Mouse (Mus musculus) MEL (cell line): ENCODE data around the gene Gls2. TPM values are rescaled to one million over a fixed set of nuclear protein-coding genes. Genes with fewer than 3 reads are reported as not detected.

Source experiments
- DNase-seq: peaks from one replicate; pipeline ENCODE4 v3.0.0; 2011; ENCODE audit warnings: low read depth, low spot score
- H3K27ac ChIP-seq: 2 replicates; pipeline ENCODE4 v1.5.1; 2012; ENCODE audit warnings: low read depth, mild to moderate bottlenecking, control low read depth, low read length, moderate library complexity; ENCODE audit not compliant: control insufficient read depth
- H3K27me3 ChIP-seq, 2 experiments: fragments of 150-350 bp in 1 of 2; sonication (generic) in 1 of 2; 2 replicates each; pipeline ENCODE4 v1.6.1; 2012; ENCODE audit warnings: low read length in 2 of 2, mild to moderate bottlenecking in 2 of 2, improper control_type of control experiment in 1 of 2, moderate library complexity in 1 of 2; ENCODE audit not compliant: insufficient read depth in 2 of 2, control insufficient read depth in 1 of 2
- H3K36me3 ChIP-seq, 2 experiments: 2 replicates each; pipeline ENCODE4 v1.6.1; 2012 to 2014; ENCODE audit warnings: low read length in 2 of 2, improper control_type of control experiment in 1 of 2, inconsistent platforms in 1 of 2, mild to moderate bottlenecking in 1 of 2; ENCODE audit not compliant: insufficient read depth in 2 of 2, control insufficient read depth in 1 of 2
- H3K4me1 ChIP-seq, 2 experiments: fragments of 150-350 bp in 1 of 2; sonication (generic) in 1 of 2; 2 replicates each; pipeline ENCODE4 v1.6.1; 2012; ENCODE audit warnings: low read length in 2 of 2, improper control_type of control experiment in 1 of 2, mild to moderate bottlenecking in 1 of 2; ENCODE audit not compliant: insufficient read depth in 2 of 2, control insufficient read depth in 1 of 2
- H3K4me3 ChIP-seq, 2 experiments: fragments of 150-350 bp in 1 of 2; sonication (generic) in 1 of 2; 2 replicates each; pipeline ENCODE4 v1.5.1; 2012; ENCODE audit warnings: low read depth in 2 of 2, low read length in 2 of 2, mild to moderate bottlenecking in 2 of 2, moderate library complexity in 2 of 2, control low read depth in 1 of 2, improper control_type of control experiment in 1 of 2; ENCODE audit not compliant: control insufficient read depth in 1 of 2, insufficient read depth in 1 of 2
- H3K79me2 ChIP-seq: 2 replicates; pipeline ENCODE4 v1.6.1; 2012; ENCODE audit warnings: mild to moderate bottlenecking, low read length, moderate library complexity; ENCODE audit not compliant: control insufficient read depth, poor library complexity, insufficient read depth
- H3K9ac ChIP-seq: 2 replicates; pipeline ENCODE4 v1.6.1; 2012; ENCODE audit warnings: low read depth, mild to moderate bottlenecking, control low read depth, low read length, moderate library complexity; ENCODE audit not compliant: control insufficient read depth, poor library complexity, severe bottlenecking
- H3K9me3 ChIP-seq: fragments of 150-350 bp; sonication (generic); replicated peaks from 2 replicates; pipeline ENCODE4 v1.6.1; 2012; ENCODE audit warnings: mild to moderate bottlenecking, low read length, improper control_type of control experiment, moderate library complexity; ENCODE audit not compliant: insufficient read depth
- BHLHE40 ChIP-seq: IDR thresholded peaks from 2 replicates; pipeline ENCODE4 v1.6.1; 2012; ENCODE audit warnings: low read depth, mild to moderate bottlenecking, inconsistent platforms, low read length, improper control_type of control experiment, borderline replicate concordance
- CTCF ChIP-seq, 3 experiments: IDR thresholded peaks in 2 of 3; conservative IDR thresholded peaks in 1 of 3; 2 replicates each; pipeline ENCODE4 v1.5.1; 2011 to 2012; ENCODE audit warnings: low read length in 3 of 3, low read depth in 2 of 3, mild to moderate bottlenecking in 2 of 3, improper control_type of control experiment in 1 of 3, inconsistent platforms in 1 of 3, mixed read lengths in 1 of 3, moderate library complexity in 1 of 3; ENCODE audit not compliant: control insufficient read depth in 1 of 3, insufficient read depth in 1 of 3, poor library complexity in 1 of 3, severe bottlenecking in 1 of 3
- GATA1 ChIP-seq: IDR thresholded peaks from 2 replicates; pipeline ENCODE4 v1.6.1; 2011; ENCODE audit warnings: low read depth, low read length, improper control_type of control experiment
- HCFC1 ChIP-seq: IDR thresholded peaks from 2 replicates; pipeline ENCODE4 v1.6.1; 2012; ENCODE audit warnings: low read depth, mild to moderate bottlenecking, inconsistent platforms, low read length, improper control_type of control experiment, moderate library complexity
- JUND ChIP-seq: IDR thresholded peaks from 2 replicates; pipeline ENCODE4 v1.6.1; 2011; ENCODE audit warnings: low read depth, mild to moderate bottlenecking, improper control_type of control experiment, low read length
- KAT2A ChIP-seq: conservative IDR thresholded peaks from 2 replicates; pipeline ENCODE4 v1.6.1; 2012; ENCODE audit warnings: low read depth, low read length, improper control_type of control experiment, inconsistent platforms
- MAZ ChIP-seq: IDR thresholded peaks from 2 replicates; pipeline ENCODE4 v1.6.1; 2012; ENCODE audit warnings: low read depth, mild to moderate bottlenecking, inconsistent platforms, low read length, improper control_type of control experiment
- MEF2A ChIP-seq: IDR thresholded peaks from 2 replicates; pipeline ENCODE4 v1.6.1; 2014; ENCODE audit warnings: low read depth, mild to moderate bottlenecking, inconsistent platforms, low read length, improper control_type of control experiment; ENCODE audit not compliant: poor library complexity, insufficient replicate concordance, severe bottlenecking; ENCODE audit errors: extremely low read depth
- MXI1 ChIP-seq: IDR thresholded peaks from 2 replicates; pipeline ENCODE4 v1.6.1; 2011; ENCODE audit warnings: mild to moderate bottlenecking, low read depth, low read length, improper control_type of control experiment
- NELFE ChIP-seq: IDR thresholded peaks from 2 replicates; pipeline ENCODE4 v1.6.1; 2011; ENCODE audit warnings: low read depth, low read length, improper control_type of control experiment
- NRF1 ChIP-seq: IDR thresholded peaks from 2 replicates; pipeline ENCODE4 v1.6.1; 2014; ENCODE audit warnings: low read depth, mild to moderate bottlenecking, inconsistent platforms, low read length, improper control_type of control experiment, moderate library complexity; ENCODE audit not compliant: poor library complexity, insufficient read depth, severe bottlenecking
- RCOR1 ChIP-seq: IDR thresholded peaks from 2 replicates; pipeline ENCODE4 v1.6.1; 2012; ENCODE audit warnings: low read depth, mild to moderate bottlenecking, inconsistent platforms, low read length, improper control_type of control experiment
- SIN3A ChIP-seq: IDR thresholded peaks from 2 replicates; pipeline ENCODE4 v1.6.1; 2012; ENCODE audit warnings: low read length, improper control_type of control experiment, inconsistent platforms
- SMC3 ChIP-seq: IDR thresholded peaks from 2 replicates; pipeline ENCODE4 v1.6.1; 2011; ENCODE audit warnings: low read depth, low read length, improper control_type of control experiment
- TAL1 ChIP-seq: IDR thresholded peaks from 2 replicates; pipeline ENCODE4 v1.6.1; 2012; ENCODE audit warnings: mild to moderate bottlenecking, inconsistent platforms, low read length, moderate library complexity, mixed read lengths
- TCF12 ChIP-seq: IDR thresholded peaks from 2 replicates; pipeline ENCODE4 v1.6.1; 2014; ENCODE audit warnings: low read depth, mild to moderate bottlenecking, inconsistent platforms, low read length, improper control_type of control experiment, moderate library complexity
- UBTF ChIP-seq: IDR thresholded peaks from 2 replicates; pipeline ENCODE4 v1.6.1; 2012; ENCODE audit warnings: low read depth, mild to moderate bottlenecking, inconsistent platforms, low read length, improper control_type of control experiment, moderate library complexity, borderline replicate concordance; ENCODE audit not compliant: insufficient read depth
- ZC3H11A ChIP-seq: IDR thresholded peaks from 2 replicates; pipeline ENCODE4 v1.6.1; 2012; ENCODE audit warnings: low read depth, mild to moderate bottlenecking, inconsistent platforms, low read length, improper control_type of control experiment
- polyA plus RNA-seq, 2 experiments: library from polyadenylated mRNA; stranded (reverse) in 1 of 2; unstranded in 1 of 2; fragments of >175 nt in 1 of 2; fragments of >200 nt in 1 of 2; gene quantifications; 2 replicates each; pipeline versions ENCODE4 v1.2.1 to v1.2.4; 2012; ENCODE audit warnings: low replicate concordance in 2 of 2, low read depth in 1 of 2; ENCODE audit not compliant: insufficient read length in 2 of 2, insufficient read depth in 1 of 2, missing spikeins in 1 of 2
- total RNA-seq: library from RNA; depleted of rRNA; stranded (reverse); fragments of 300-350 nt; gene quantifications from 2 replicates; pipeline ENCODE4 v1.2.3, GENCODE M21; 2012

Gls2 gene
- total and polyA plus RNA-seq, 3 experiments: 11.8 to 17.8 TPM; not detected in 1

DNA sequence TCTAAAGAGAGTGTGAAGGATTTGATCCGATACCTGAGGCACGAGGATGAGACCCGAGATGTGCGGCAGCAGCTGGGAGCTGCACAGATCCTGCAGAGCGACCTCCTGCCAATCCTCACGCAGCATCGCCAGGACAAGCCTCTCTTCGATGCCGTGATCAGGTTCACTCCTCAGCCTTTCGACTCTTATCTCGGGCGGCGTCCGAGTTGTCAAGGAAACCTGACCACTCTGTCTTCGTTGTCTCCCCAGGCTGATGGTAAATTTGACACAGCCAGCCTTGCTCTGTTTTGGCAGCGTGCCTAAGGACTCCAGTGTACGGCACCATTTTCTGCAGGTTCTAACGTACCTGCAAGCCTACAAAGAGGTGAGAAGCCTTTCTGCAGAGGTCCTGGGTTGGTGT lies 45.9 kb downstream of the Gls2 start (continued):
- TF ChIP-seq MEF2A: no peak

DNA sequence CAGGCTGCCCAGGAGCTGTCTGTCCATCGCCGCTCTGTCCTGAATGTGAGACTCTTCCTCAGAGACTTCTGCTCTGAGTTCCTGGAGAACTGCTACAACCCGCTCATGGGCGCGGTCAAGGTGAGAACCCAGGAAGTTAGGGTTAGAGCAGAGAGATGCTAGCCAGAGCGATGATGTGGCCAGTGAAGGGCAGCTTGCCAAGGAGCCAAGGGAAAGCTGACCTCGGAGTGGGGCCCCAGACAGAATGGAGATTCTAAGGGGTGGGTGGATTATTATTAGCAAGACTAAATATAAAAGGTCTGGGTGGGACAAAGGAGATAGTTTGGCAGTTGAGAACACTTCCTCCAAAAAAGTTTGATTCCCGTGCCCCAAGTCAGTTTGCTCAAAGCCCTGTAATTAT lies 49.0 kb downstream of the Gls2 start:
- Histone ChIP-seq H3K27ac (no peak overlapping the region), H3K4me3 (no peak overlapping the region), H3K9me3 (no peaks in the 10 kb centered on the region), H3K36me3 (peaks cover 4 to 23% of the 10 kb centered on the region in 2 experiments), H3K27me3 (no peaks in the 10 kb centered on the region), H3K4me1 (peaks cover 15 to 22% of the 10 kb centered on the region in 2 experiments), H3K79me2 (peaks cover 2% of the 10 kb centered on the region; the same call in 1 of the 2 replicates), H3K9ac (no peak overlapping the region)
- TF ChIP-seq TCF12 (no peak), NRF1 (no peak), KAT2A (no peak), NELFE (no peak), SIN3A (no peak), CTCF (IDR thresholded peaks at IDR 0.05 in 2 of 3, conservative IDR thresholded peaks at IDR 0.05 in 1 of 3; ENCODE audit: control insufficient read depth in 1 of 3, insufficient read depth in 1 of 3, low read depth in 2 of 3, low read length in 3 of 3, poor library complexity in 1 of 3, severe bottlenecking in 1 of 3) (no peak), UBTF (no peak), TAL1 (no peak), MAZ (no peak), MXI1 (no peak)
- DNase-seq: no peak

GRCm38 (mm10) chr10:128244121-128244520 lies 49.9 kb downstream of the Gls2 start:
- TF ChIP-seq MEF2A (no peak), TAL1 (no peak)
- peaks cover 4 to 15% of the 10 kb centered on the region in 2 experiments for H3K36me3 ChIP-seq
- H3K9ac ChIP-seq: no peak overlapping the region
- no peak overlapping the region for H3K27ac ChIP-seq
- no peaks in the 10 kb centered on the region for H3K27me3 ChIP-seq
- no peaks in the 10 kb centered on the region; the same call in 1 of the 2 replicates for H3K79me2 ChIP-seq
- DNase-seq: no peak
- no peaks in the 10 kb centered on the region for H3K9me3 ChIP-seq
- no peak overlapping the region for H3K4me3 ChIP-seq
- peaks cover 7 to 15% of the 10 kb centered on the region in 2 experiments for H3K4me1 ChIP-seq

GRCm38 (mm10) chr10:128247020-128247732 lies 52.9 kb downstream of the Gls2 start:
- TF ChIP-seq ZC3H11A (no peak), SMC3 (no peak), BHLHE40 (no peak), UBTF (no peak), GATA1 (no peak), JUND (no peak), HCFC1 (no peak), NELFE (no peak), MXI1 (no peak), RCOR1 (no peak)
- H3K4me3 ChIP-seq: no peak overlapping the region
- no peak overlapping the region for H3K27ac ChIP-seq
- H3K27me3 ChIP-seq: no peaks in the 10 kb centered on the region
- DNase-seq: no peak
- H3K79me2 ChIP-seq: no peaks in the 10 kb centered on the region
- H3K9me3 ChIP-seq: no peaks in the 10 kb centered on the region
- H3K4me1 ChIP-seq: no peaks in the 10 kb centered on the region
- H3K9ac ChIP-seq: no peak overlapping the region
- peaks cover 0 to 7% of the 10 kb centered on the region in 2 experiments; a peak in 2 of 4 replicates for H3K36me3 ChIP-seq
